Mouse (Mus musculus) lung, postnatal 0 days (tissue): Measurements from ENCODE around the gene Fryl.

Experiments
- CTCF ChIP-seq: IDR thresholded peaks from 2 replicates; pipeline ENCODE4 v1.5.1; 2016; ENCODE audit warnings: antibody characterized with exemption, mild to moderate bottlenecking
- EP300 ChIP-seq: IDR thresholded peaks from 2 replicates; pipeline ENCODE4 v1.6.1; 2016; ENCODE audit warnings: antibody characterized with exemption, mild to moderate bottlenecking, control low read depth

DNA sequence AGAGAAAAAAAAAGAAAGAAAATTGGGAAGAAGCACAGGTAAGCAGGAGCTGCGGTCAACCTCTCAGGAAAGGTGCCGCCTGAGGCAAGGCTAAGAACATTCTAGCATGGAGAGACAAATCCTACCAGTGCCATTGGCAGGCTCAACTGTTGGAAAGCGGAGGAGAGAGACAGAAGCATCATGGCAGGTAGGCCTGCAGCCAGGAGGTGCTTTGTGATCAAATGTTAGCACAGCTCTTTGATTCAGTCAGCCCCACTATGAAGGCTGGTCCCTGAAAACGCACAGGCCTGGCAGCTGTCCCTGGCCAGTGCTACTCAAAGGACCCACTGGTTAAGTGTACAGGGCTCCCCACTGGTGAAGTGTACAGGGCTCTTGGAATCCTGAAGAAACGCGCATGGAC is 16.0 kb downstream of the Fryl start:
- TF ChIP-seq CTCF (no peak), EP300 (no peak)
